Comparison of ENCODE assay signal across 8 mouse cellular contexts in genomic region chr9:20644360-20645081, GRCm38 (mm10). TPM values are rescaled to one million over a fixed set of nuclear protein-coding genes. Genes with fewer than 3 reads are reported as not detected.
A peak's percentile ranks its signal among the peaks of the same experiment; 100 is the strongest.
DNase-seq lines count a peak whose midpoint lies in the region; ATAC-seq and TF ChIP-seq lines count a peak whose summit lies in the region.

TSS of gene Fbxl12 (minus strand) at chr9:20644767.

- peak within 1 kb of the TSS; percentile 73 for H3K9ac ChIP-seq in forebrain, postnatal 0 days

- H3K27me3 ChIP-seq in forebrain, postnatal 0 days (ENCODE audit: insufficient read depth, low read length): no peaks in the 10 kb centered on the region

- peaks cover 26% of the 10 kb centered on the region for H3K36me3 ChIP-seq in forebrain, postnatal 0 days (ENCODE audit: insufficient read depth)

- peak; percentile 87 for DNase-seq in MEL-GATA-1-ER (ENCODE audit: extremely low read depth, low read depth)
- DNase-seq in cerebellum, adult 11-12 months: peak; percentile 72
- DNase-seq in forebrain, postnatal 0 days: peak; percentile 89
- DNase-seq in heart, postnatal 4 days: peak; percentile 72
- peak; percentile 70 to 71 for DNase-seq in layer of hippocampus, adult 8-10 months (ENCODE audit: low spot score in 2 of 2)
- peak; percentile 82 for DNase-seq in lung, postnatal 10 days
- peak; percentile 69 for DNase-seq in ovary, postnatal 36 days (ENCODE audit: low spot score)
- DNase-seq in thymus, postnatal 25 days: peak; percentile 73

- H3K27ac ChIP-seq in forebrain, postnatal 0 days (ENCODE audit: low read depth, low read length): peak within 1 kb of the TSS; percentile 90

- H3K4me3 ChIP-seq in forebrain, postnatal 0 days (ENCODE audit: low read depth, low read length): peak within 1 kb of the TSS; percentile 65

- ATAC-seq in forebrain, postnatal 0 days: peak; percentile 56

- H3K4me2 ChIP-seq in forebrain, postnatal 0 days (ENCODE audit: low read depth): peak within 1 kb of the TSS; percentile 78

- H3K4me1 ChIP-seq in forebrain, postnatal 0 days (ENCODE audit: insufficient read depth): peaks cover 21% of the 10 kb centered on the region; the same call in 1 of the 2 replicates

- 1% methylated on average over 43 of the region's 43 CpGs for WGBS in forebrain, postnatal 0 days

- H3K9me3 ChIP-seq in forebrain, postnatal 0 days (ENCODE audit: low read length): no peaks in the 10 kb centered on the region

- TF ChIP-seq CTCF in forebrain, postnatal 0 days (IDR thresholded peaks at IDR 0.05; ENCODE audit: low read depth): no peak

RNA-seq across cellular contexts. Expression of gene Fbxl12, which starts in this region (rescaled TPM):
- 15.6 and 18.7 TPM in 2 replicates for total RNA-seq in forebrain, postnatal 0 days (2014; rRNA removed)
- 12.5 and 13.4 TPM in 2 replicates for polyA plus RNA-seq in forebrain, postnatal 0 days (2015; fragmentation: Nextera tagmentation; extraction: Ambion mirVana)
- total RNA-seq in heart, postnatal 4 days (2021): 10 to 100 TPM; 16.1 to 16.5 TPM
- 10 to 100 TPM; 23.2 to 32.3 (median 30.1) TPM for total RNA-seq in layer of hippocampus, adult 8-10 months (2022)

Comparison
In these comparisons a context has a peak if more than half of its experiments do, and no peak if none do; other contexts are left out.
1. Peak in every context shown above with its lines: DNase-seq, ATAC-seq, H3K4me3 ChIP-seq and H3K27ac ChIP-seq.